Mouse (Mus musculus): ENCODE measurements around the gene Dcxr. TPM values are rescaled to one million over a fixed set of nuclear protein-coding genes. Genes with fewer than 3 reads are reported as not detected.

Gene Dcxr
- total and polyA plus RNA-seq, 2 experiments from 2014 or later, result 11.2 to 13.2 TPM

GRCm38 (mm10) chr11:120695184-120695583 lies 31.9 kb downstream of the Dcxr start:
- Histone ChIP-seq H3K27me3 (ENCODE audit: insufficient read depth, low read length) (no peaks in the 10 kb centered on the region), H3K9me3 (ENCODE audit: low read length) (no peaks in the 10 kb centered on the region), H3K9ac (no peak overlapping the region), H3K4me3 (ENCODE audit: low read depth, low read length) (no peak overlapping the region), H3K27ac (ENCODE audit: low read depth, low read length) (no peak overlapping the region), H3K36me3 (ENCODE audit: insufficient read depth) (peaks cover 12% of the 10 kb centered on the region; the same call in 1 of the 2 replicates), H3K4me1 (ENCODE audit: insufficient read depth) (no peaks in the 10 kb centered on the region), H3K4me2 (ENCODE audit: low read depth) (no peak overlapping the region)
- ATAC-seq (peak; percentile 78), DNase-seq (peak; percentile 31)
- WGBS, result 15% methylated on average over 4 of the region's 4 CpGs
- TF ChIP-seq CTCF (IDR thresholded peaks at IDR 0.05; ENCODE audit: low read depth), result no peak

- no peaks in the 10 kb centered on the region for H3K4me1 ChIP-seq (ENCODE audit: insufficient read depth)
- no peak overlapping the region for H3K4me2 ChIP-seq (ENCODE audit: low read depth)
- peaks cover 23% of the 10 kb centered on the region for H3K36me3 ChIP-seq (ENCODE audit: insufficient read depth)
- no peak for TF ChIP-seq CTCF (IDR thresholded peaks at IDR 0.05; ENCODE audit: low read depth)
- no peak overlapping the region for H3K4me3 ChIP-seq (ENCODE audit: low read depth, low read length)
- no peaks in the 10 kb centered on the region for H3K9me3 ChIP-seq (ENCODE audit: low read length)
- H3K27ac ChIP-seq (ENCODE audit: low read depth, low read length), result no peak overlapping the region
- 77% methylated on average over 3 of the region's 3 CpGs for WGBS
- DNase-seq, result no peak
- no peaks in the 10 kb centered on the region for H3K27me3 ChIP-seq (ENCODE audit: insufficient read depth, low read length)
- no peak for ATAC-seq
- no peak overlapping the region for H3K9ac ChIP-seq
Observed at GRCm38 (mm10) chr11:120693461-120693860, 33.6 kb downstream of the Dcxr start.

- Histone ChIP-seq H3K27me3 (ENCODE audit: insufficient read depth, low read length) (no peaks in the 10 kb centered on the region), H3K36me3 (ENCODE audit: insufficient read depth) (peaks cover 28% of the 10 kb centered on the region), H3K9ac (no peak overlapping the region), H3K4me2 (ENCODE audit: low read depth) (no peak overlapping the region), H3K27ac (ENCODE audit: low read depth, low read length) (no peak overlapping the region), H3K9me3 (ENCODE audit: low read length) (no peaks in the 10 kb centered on the region), H3K4me3 (ENCODE audit: low read depth, low read length) (no peak overlapping the region), H3K4me1 (ENCODE audit: insufficient read depth) (no peaks in the 10 kb centered on the region)
- no peak for TF ChIP-seq CTCF (IDR thresholded peaks at IDR 0.05; ENCODE audit: low read depth)
- DNase-seq, result no peak
- 85% methylated on average over 4 of the region's 4 CpGs for WGBS
- ATAC-seq, result no peak
Observed at GRCm38 (mm10) chr11:120692471-120693011, 34.5 kb downstream of the Dcxr start.

GRCm38 (mm10) chr11:120689365-120689764 lies 37.7 kb downstream of the Dcxr start:
- no peak for ATAC-seq

GRCm38 (mm10) chr11:120686650-120687272 lies 40.3 kb downstream of the Dcxr start:
- Histone ChIP-seq H3K9me3 (ENCODE audit: low read length) (no peaks in the 10 kb centered on the region), H3K4me2 (ENCODE audit: low read depth) (no peak overlapping the region), H3K4me3 (ENCODE audit: low read depth, low read length) (no peak overlapping the region), H3K36me3 (ENCODE audit: insufficient read depth) (peaks cover 58% of the 10 kb centered on the region), H3K27me3 (ENCODE audit: insufficient read depth, low read length) (no peaks in the 10 kb centered on the region), H3K9ac (no peak overlapping the region), H3K4me1 (ENCODE audit: insufficient read depth) (no peaks in the 10 kb centered on the region), H3K27ac (ENCODE audit: low read depth, low read length) (no peak overlapping the region)
- TF ChIP-seq CTCF (IDR thresholded peaks at IDR 0.05; ENCODE audit: low read depth), result no peak
- 79% methylated on average over 20 of the region's 20 CpGs for WGBS
- ATAC-seq (no peak), DNase-seq (no peak)

More at GRCm38 (mm10) chr11:120689365-120689764, 37.7 kb downstream of the Dcxr start:
- no peaks in the 10 kb centered on the region for H3K4me1 ChIP-seq (ENCODE audit: insufficient read depth)
- DNase-seq, result no peak
- no peak overlapping the region for H3K27ac ChIP-seq (ENCODE audit: low read depth, low read length)
- WGBS, result 85% methylated on average over 3 of the region's 3 CpGs
- H3K4me3 ChIP-seq (ENCODE audit: low read depth, low read length), result no peak overlapping the region
- H3K4me2 ChIP-seq (ENCODE audit: low read depth), result no peak overlapping the region
- H3K27me3 ChIP-seq (ENCODE audit: insufficient read depth, low read length), result no peaks in the 10 kb centered on the region
- TF ChIP-seq CTCF (IDR thresholded peaks at IDR 0.05; ENCODE audit: low read depth), result no peak
- no peaks in the 10 kb centered on the region for H3K9me3 ChIP-seq (ENCODE audit: low read length)
- peaks cover 47% of the 10 kb centered on the region for H3K36me3 ChIP-seq (ENCODE audit: insufficient read depth)
- no peak overlapping the region for H3K9ac ChIP-seq

- ATAC-seq (no peak), DNase-seq (no peak)
- no peak overlapping the region for H3K4me2 ChIP-seq (ENCODE audit: low read depth)
- no peak for TF ChIP-seq CTCF (IDR thresholded peaks at IDR 0.05; ENCODE audit: low read depth)
- no peak overlapping the region for H3K4me3 ChIP-seq (ENCODE audit: low read depth, low read length)
- H3K4me1 ChIP-seq (ENCODE audit: insufficient read depth), result no peaks in the 10 kb centered on the region
- 90% methylated on average over 2 of the region's 2 CpGs for WGBS
- no peak overlapping the region for H3K27ac ChIP-seq (ENCODE audit: low read depth, low read length)
- no peak overlapping the region for H3K9ac ChIP-seq
- H3K9me3 ChIP-seq (ENCODE audit: low read length), result no peaks in the 10 kb centered on the region
- H3K27me3 ChIP-seq (ENCODE audit: insufficient read depth, low read length), result no peaks in the 10 kb centered on the region
- H3K36me3 ChIP-seq (ENCODE audit: insufficient read depth), result peaks cover 64% of the 10 kb centered on the region
Observed at GRCm38 (mm10) chr11:120684660-120685059, 42.4 kb downstream of the Dcxr start.

GRCm38 (mm10) chr11:120684086-120684485 lies 43.0 kb downstream of the Dcxr start:
- DNase-seq (no peak), ATAC-seq (no peak)
- peaks cover 64% of the 10 kb centered on the region for H3K36me3 ChIP-seq (ENCODE audit: insufficient read depth)
- H3K4me2 ChIP-seq (ENCODE audit: low read depth), result no peak overlapping the region
- H3K9me3 ChIP-seq (ENCODE audit: low read length), result no peaks in the 10 kb centered on the region
- TF ChIP-seq CTCF (IDR thresholded peaks at IDR 0.05; ENCODE audit: low read depth), result no peak
- H3K4me1 ChIP-seq (ENCODE audit: insufficient read depth), result no peaks in the 10 kb centered on the region
- H3K27ac ChIP-seq (ENCODE audit: low read depth, low read length), result no peak overlapping the region
- H3K27me3 ChIP-seq (ENCODE audit: insufficient read depth, low read length), result no peaks in the 10 kb centered on the region
- WGBS, result 88% methylated on average over 2 of the region's 2 CpGs
- H3K9ac ChIP-seq, result no peak overlapping the region
- H3K4me3 ChIP-seq (ENCODE audit: low read depth, low read length), result no peak overlapping the region
